Mouse (Mus musculus) spleen, adult 2 months (tissue): ENCODE data around the gene Polr3a. TPM values are rescaled to one million over a fixed set of nuclear protein-coding genes. Genes with fewer than 3 reads are reported as not detected.
"Not testable (repeated sequence)": the region's sequence is repeated elsewhere in the genome, so short reads cannot be mapped to it uniquely, and the experiment has no call there.

Source experiments
- DNase-seq, 2 experiments: peaks; one replicate each; pipeline versions ENCODE4 v3.0.0 to v3.0.0-alpha.2; 2012 to 2021; ENCODE audit warnings: low spot score in 2 of 2, low read depth in 1 of 2
- H3K27ac ChIP-seq: fragments of 200-500 bp; 2 replicates; pipeline ENCODE4 v1.5.1; 2012; ENCODE audit warnings: low read length, inconsistent platforms; ENCODE audit not compliant: insufficient read depth
- H3K27me3 ChIP-seq: fragments of 200-500 bp; 2 replicates; pipeline ENCODE4 v1.6.1; 2012; ENCODE audit warnings: mild to moderate bottlenecking, moderate library complexity, low read length, inconsistent platforms; ENCODE audit not compliant: control insufficient read depth, insufficient read depth
- H3K36me3 ChIP-seq: fragments of 200-500 bp; 2 replicates; pipeline ENCODE4 v1.6.1; 2012; ENCODE audit warnings: mild to moderate bottlenecking, low read length, inconsistent platforms; ENCODE audit not compliant: control insufficient read depth, insufficient read depth
- H3K4me1 ChIP-seq: fragments of 200-500 bp; 2 replicates; pipeline ENCODE4 v1.6.1; 2011; ENCODE audit warnings: inconsistent platforms; ENCODE audit not compliant: control insufficient read depth, insufficient read depth, insufficient read length
- H3K4me3 ChIP-seq: fragments of 200-500 bp; 2 replicates; pipeline ENCODE4 v1.5.1; 2011; ENCODE audit warnings: mild to moderate bottlenecking, inconsistent platforms; ENCODE audit not compliant: insufficient read depth, insufficient read length; ENCODE audit errors: extremely low read depth
- CTCF ChIP-seq: fragments of 200-500 bp; IDR thresholded peaks from 2 replicates; pipeline ENCODE4 v1.5.1; 2011; ENCODE audit warnings: mild to moderate bottlenecking, inconsistent platforms; ENCODE audit not compliant: insufficient read depth, insufficient read length, insufficient replicate concordance; ENCODE audit errors: extremely low read depth
- POLR2A ChIP-seq: fragments of 200-500 bp; IDR thresholded peaks from 2 replicates; pipeline ENCODE4 v1.6.1; 2011; ENCODE audit warnings: low read depth, low read length, inconsistent platforms
- WGBS: fragments of 180-500 bp; shearing (Covaris S2); methylation state at CpG from one replicate; pipeline ENCODE4 v1.1.7; 2018; 5-methylcytosine and 5-hydroxymethylcytosine counted together
- polyA plus RNA-seq: library from polyadenylated mRNA; depleted of rRNA; stranded (reverse); fragments of >200 nt; gene quantifications from 2 replicates; pipeline ENCODE4 v1.2.3, GENCODE M21; 2012

The Polr3a gene
- polyA plus RNA-seq, 1 experiment, result 5.8 TPM

GRCm38 (mm10) chr14:24493256-24493655 lies 6.4 kb upstream of the Polr3a start:
- DNase-seq, result no peak
- H3K27ac ChIP-seq, result no peak overlapping the region
- peaks cover 2% of the 10 kb centered on the region; the same call in 1 of the 2 replicates for H3K4me1 ChIP-seq

GRCm38 (mm10) chr14:24491266-24491981 lies 4.6 kb upstream of the Polr3a start:
- no peak for DNase-seq
- H3K4me3 ChIP-seq, result peak overlapping the region; percentile 77
- TF ChIP-seq CTCF, result no peak
- no peak for TF ChIP-seq POLR2A
- peaks cover 2% of the 10 kb centered on the region; the same call in 1 of the 2 replicates for H3K4me1 ChIP-seq
- WGBS, result 2% methylated on average over 11 of the region's 11 CpGs
- H3K27ac ChIP-seq, result 0 out of 2 replicates have a peak overlapping the region, but pooled peaks have one; percentile 48
- H3K27me3 ChIP-seq, result no peaks in the 10 kb centered on the region
- H3K36me3 ChIP-seq, result peaks cover 27% of the 10 kb centered on the region

More at GRCm38 (mm10) chr14:24493256-24493655, 6.4 kb upstream of the Polr3a start:
- H3K4me3 ChIP-seq, result no peak overlapping the region
- no peaks in the 10 kb centered on the region for H3K27me3 ChIP-seq
- TF ChIP-seq POLR2A, result no peak
- H3K36me3 ChIP-seq, result peaks cover 44% of the 10 kb centered on the region
- WGBS, result 87% methylated on average over 9 of the region's 9 CpGs

- peak; percentile 87 to 89 for DNase-seq
Measured at GRCm38 (mm10) chr14:24490468-24491265, 3.8 kb upstream of the Polr3a start.

DNA sequence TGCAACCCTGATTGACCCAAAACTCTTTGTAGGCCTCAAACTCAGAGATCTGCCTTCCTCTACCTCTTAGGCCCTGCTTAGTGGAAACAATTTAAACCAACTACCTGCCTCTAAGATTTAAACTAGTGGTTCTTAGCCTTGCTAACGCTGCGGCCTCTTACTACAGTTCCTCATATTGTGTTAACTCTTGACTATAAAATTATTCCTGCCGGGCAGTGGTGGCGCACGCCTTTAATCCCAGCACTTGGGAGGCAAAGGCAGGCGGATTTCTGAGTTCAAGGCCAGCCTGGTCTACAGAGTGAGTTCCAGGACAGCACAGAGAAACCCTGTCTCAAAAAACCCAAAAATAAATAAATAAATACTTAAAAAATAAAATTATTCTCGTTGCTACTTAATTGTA lies 2.9 kb upstream of the Polr3a start:
- WGBS, result 90% methylated on average over 7 of the region's 7 CpGs
- not testable (repeated sequence) for H3K4me1 ChIP-seq, DNase-seq, H3K27me3 ChIP-seq, H3K4me3 ChIP-seq, H3K27ac ChIP-seq
- peaks cover 18% of the 10 kb centered on the region for H3K36me3 ChIP-seq

More at GRCm38 (mm10) chr14:24490468-24491265, 3.8 kb upstream of the Polr3a start:
- Histone ChIP-seq H3K27me3 (no peaks in the 10 kb centered on the region), H3K27ac (peak overlapping the region; percentile 48), H3K36me3 (peaks cover 23% of the 10 kb centered on the region), H3K4me1 (peaks cover 8% of the 10 kb centered on the region; the same call in 1 of the 2 replicates), H3K4me3 (peak overlapping the region; percentile 77)
- TF ChIP-seq CTCF (no peak), POLR2A (peak; percentile 92)
- under 1% methylated on average over 64 of the region's 64 CpGs for WGBS

DNA sequence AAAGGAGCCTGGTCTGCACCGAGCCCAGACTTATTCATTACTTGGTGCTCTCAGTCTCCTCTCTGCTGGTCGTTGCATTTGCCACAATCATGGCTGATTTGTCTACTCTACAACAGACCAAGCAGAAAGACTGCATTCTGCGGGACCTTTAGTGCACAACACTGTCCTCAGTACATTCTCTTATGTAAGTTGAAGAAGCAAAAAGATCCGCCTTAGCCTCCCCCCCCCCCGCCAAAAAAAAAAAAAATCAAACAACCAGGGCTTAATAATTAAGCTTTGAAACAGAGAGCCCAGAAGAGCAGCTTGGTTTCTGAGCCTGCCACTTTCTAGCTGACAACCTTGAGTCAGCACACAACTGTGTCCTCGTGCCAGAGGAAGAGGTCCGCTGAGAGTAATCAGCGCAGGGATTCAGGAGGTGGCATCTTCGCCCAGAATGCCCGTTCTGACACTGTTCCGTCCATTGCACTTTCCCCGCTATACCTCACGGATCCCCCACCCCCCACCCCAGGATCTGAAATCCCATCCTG lies 554 bp downstream of the Polr3a start:
- no peak for TF ChIP-seq CTCF
- TF ChIP-seq POLR2A, result no peak
- peaks cover 12% of the 10 kb centered on the region for H3K36me3 ChIP-seq
- no peak overlapping the region for H3K27ac ChIP-seq
- peak overlapping the region; percentile 73 for H3K4me3 ChIP-seq
- WGBS, result 5% methylated on average over 13 of the region's 13 CpGs
- no peak for DNase-seq
- no peaks in the 10 kb centered on the region for H3K27me3 ChIP-seq
- H3K4me1 ChIP-seq, result peaks cover 7% of the 10 kb centered on the region; the same call in 1 of the 2 replicates

DNA sequence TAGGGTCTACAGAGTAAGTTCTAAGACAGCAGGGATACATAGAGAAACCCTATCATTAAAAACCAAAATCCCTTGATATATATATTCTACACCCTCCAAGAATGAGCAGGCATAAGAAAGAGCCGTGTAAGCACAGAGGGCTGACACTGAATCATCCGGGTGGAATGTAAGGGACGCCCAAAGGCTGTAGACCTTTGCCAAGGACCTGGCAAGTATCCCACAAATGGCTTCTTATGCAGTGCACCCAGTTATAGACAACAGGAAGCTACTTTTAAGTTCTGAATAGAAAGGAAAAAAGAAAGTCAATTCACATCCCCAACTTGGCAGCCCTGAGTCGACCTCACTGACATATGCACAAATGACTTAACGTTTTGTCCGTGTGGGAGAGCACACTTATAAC lies 18.1 kb downstream of the Polr3a start:
- H3K4me3 ChIP-seq, result no peak overlapping the region
- DNase-seq, result no peak
- no peak overlapping the region for H3K27ac ChIP-seq
- H3K27me3 ChIP-seq, result no peaks in the 10 kb centered on the region
- H3K36me3 ChIP-seq, result peaks cover 55% of the 10 kb centered on the region
- 87% methylated on average over 6 of the region's 6 CpGs for WGBS
- H3K4me1 ChIP-seq, result no peaks in the 10 kb centered on the region
- no peak for TF ChIP-seq CTCF
- no peak for TF ChIP-seq POLR2A

GRCm38 (mm10) chr14:24458191-24458590 lies 28.7 kb downstream of the Polr3a start:
- Histone ChIP-seq H3K27ac (no peak overlapping the region), H3K36me3 (peaks cover 52% of the 10 kb centered on the region), H3K4me1 (no peaks in the 10 kb centered on the region), H3K27me3 (no peaks in the 10 kb centered on the region), H3K4me3 (no peak overlapping the region)
- WGBS, result 90% methylated on average over 3 of the region's 3 CpGs
- no peak for DNase-seq
- TF ChIP-seq CTCF, result no peak
- TF ChIP-seq POLR2A, result no peak

- 34% methylated on average over 4 of the region's 4 CpGs for WGBS
- not testable (repeated sequence) for H3K27me3 ChIP-seq, DNase-seq, H3K4me1 ChIP-seq, H3K4me3 ChIP-seq, H3K36me3 ChIP-seq, H3K27ac ChIP-seq
Measured at GRCm38 (mm10) chr14:24443529-24443928, 43.3 kb downstream of the Polr3a start.
